Mouse (Mus musculus): ENCODE results near the gene Psmd5.

Psmd5 gene

GRCm38 (mm10) chr2:34874816-34875345, at the start of gene Psmd5:
Psmd5 (minus strand) TSS chr2:34874968.
- no peak for DNase-seq

GRCm38 (mm10) chr2:34922729-34923128, 48.0 kb upstream of the Psmd5 start:
- no peak for DNase-seq

GRCm38 (mm10) chr2:34920144-34920543, 45.4 kb upstream of the Psmd5 start:
- peak; percentile 78 for DNase-seq

- peak; percentile 45 for DNase-seq
These were observed 40.3 kb upstream of the Psmd5 start for GRCm38 (mm10) chr2:34915103-34915502.

GRCm38 (mm10) chr2:34914823-34915082, 40.0 kb upstream of the Psmd5 start:
- DNase-seq: no peak

GRCm38 (mm10) chr2:34914069-34914822, 39.5 kb upstream of the Psmd5 start:
- DNase-seq: peak; percentile 65

- DNase-seq: peak; percentile 84
These were observed 38.7 kb upstream of the Psmd5 start, which contains the start of gene Phf19 for GRCm38 (mm10) chr2:34913218-34914068. Phf19 (minus strand) TSS chr2:34914026.

- peak; percentile 81 for DNase-seq
These were observed 37.8 kb upstream of the Psmd5 start for GRCm38 (mm10) chr2:34912613-34913012.

GRCm38 (mm10) chr2:34911871-34912270, 37.1 kb upstream of the Psmd5 start:
- no peak for DNase-seq

- no peak for DNase-seq
These were observed 35.0 kb upstream of the Psmd5 start for GRCm38 (mm10) chr2:34909719-34910118.

- peak; percentile 61 for DNase-seq
These were observed 32.3 kb upstream of the Psmd5 start for GRCm38 (mm10) chr2:34906861-34907604.

GRCm38 (mm10) chr2:34906426-34906825, 31.7 kb upstream of the Psmd5 start:
- DNase-seq: no peak

GRCm38 (mm10) chr2:34904849-34905542, 30.2 kb upstream of the Psmd5 start:
- DNase-seq: peak; percentile 99

- no peak for DNase-seq
These were observed 29.1 kb upstream of the Psmd5 start for GRCm38 (mm10) chr2:34903652-34904405.

- no peak for DNase-seq
These were observed 28.4 kb upstream of the Psmd5 start for GRCm38 (mm10) chr2:34903191-34903590.

- DNase-seq: no peak
These were observed 28.0 kb upstream of the Psmd5 start for GRCm38 (mm10) chr2:34902731-34903130.

GRCm38 (mm10) chr2:34901726-34902125, 27.0 kb upstream of the Psmd5 start:
- DNase-seq: no peak

GRCm38 (mm10) chr2:34900412-34900811, 25.6 kb upstream of the Psmd5 start:
- no peak for DNase-seq

GRCm38 (mm10) chr2:34899682-34900081, 24.9 kb upstream of the Psmd5 start:
- DNase-seq: no peak

GRCm38 (mm10) chr2:34897820-34898219, 23.1 kb upstream of the Psmd5 start:
- peak; percentile 53 for DNase-seq

- DNase-seq: no peak
These were observed 22.2 kb upstream of the Psmd5 start for GRCm38 (mm10) chr2:34896821-34897460.

All from thymus, postnatal 14 days (tissue).